Mouse (Mus musculus) urinary bladder, postnatal 4 days (tissue): Measurements from ENCODE around the gene Fam185a.
A peak's percentile ranks its signal among the peaks of the same experiment; 100 is the strongest.

Source experiments
- DNase-seq, 2 experiments: peaks; one replicate each; pipeline ENCODE4 v3.0.0; 2021 to 2022; ENCODE audit warnings: low spot score in 2 of 2

Gene Fam185a

GRCm38 (mm10) chr5:21424614-21425602 is at the start of gene Fam185a, which contains the start of gene Ccdc146:
Gene Fam185a, plus strand, starts transcription at chr5:21424958.
Gene Ccdc146, minus strand, starts transcription at chr5:21424677.
- peak; percentile 86 to 88 for DNase-seq

DNA sequence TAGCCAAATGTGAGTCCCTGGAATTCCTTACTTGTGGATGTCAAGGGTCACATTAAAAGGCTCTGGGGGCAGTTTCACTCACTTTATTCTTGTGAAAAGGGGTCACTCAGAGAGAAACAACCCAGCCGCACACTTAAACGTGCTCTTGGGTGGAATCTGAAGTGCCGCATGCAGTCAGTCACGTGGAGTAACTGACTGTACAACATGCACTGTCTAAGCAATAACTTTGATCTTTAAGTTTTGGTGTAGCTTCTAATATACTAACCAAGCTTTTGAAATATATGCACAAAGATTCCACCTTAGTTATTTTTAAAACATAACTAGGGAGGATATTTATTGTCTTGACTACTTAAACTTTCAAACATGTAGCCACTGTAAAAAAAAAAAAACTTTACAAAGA is 47.8 kb upstream of the Fam185a start:
- DNase-seq, result no peak

DNA sequence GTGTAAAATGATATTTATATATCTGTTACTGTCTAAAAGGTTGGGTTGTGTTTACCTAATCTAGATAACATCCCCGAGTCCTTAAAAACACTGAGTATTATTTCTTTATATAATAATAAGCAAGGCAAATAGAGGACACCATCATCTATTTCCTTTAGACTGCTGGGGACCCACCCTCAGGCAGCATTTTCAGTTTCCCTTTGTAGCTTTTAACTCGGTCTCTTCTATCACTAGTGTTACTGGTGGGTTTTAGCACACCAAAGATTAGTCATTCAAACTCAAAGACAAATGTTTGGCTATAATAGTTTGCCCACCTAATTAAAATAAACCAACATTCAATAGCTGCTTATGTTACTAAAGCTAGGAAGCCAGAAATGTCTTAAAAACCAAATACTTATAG is 46.4 kb upstream of the Fam185a start:
- no peak for DNase-seq

- DNase-seq, result no peak
Observed at GRCm38 (mm10) chr5:21381986-21382385, 42.8 kb upstream of the Fam185a start.

- DNase-seq, result no peak
Observed at GRCm38 (mm10) chr5:21382678-21383077, 42.1 kb upstream of the Fam185a start.

DNA sequence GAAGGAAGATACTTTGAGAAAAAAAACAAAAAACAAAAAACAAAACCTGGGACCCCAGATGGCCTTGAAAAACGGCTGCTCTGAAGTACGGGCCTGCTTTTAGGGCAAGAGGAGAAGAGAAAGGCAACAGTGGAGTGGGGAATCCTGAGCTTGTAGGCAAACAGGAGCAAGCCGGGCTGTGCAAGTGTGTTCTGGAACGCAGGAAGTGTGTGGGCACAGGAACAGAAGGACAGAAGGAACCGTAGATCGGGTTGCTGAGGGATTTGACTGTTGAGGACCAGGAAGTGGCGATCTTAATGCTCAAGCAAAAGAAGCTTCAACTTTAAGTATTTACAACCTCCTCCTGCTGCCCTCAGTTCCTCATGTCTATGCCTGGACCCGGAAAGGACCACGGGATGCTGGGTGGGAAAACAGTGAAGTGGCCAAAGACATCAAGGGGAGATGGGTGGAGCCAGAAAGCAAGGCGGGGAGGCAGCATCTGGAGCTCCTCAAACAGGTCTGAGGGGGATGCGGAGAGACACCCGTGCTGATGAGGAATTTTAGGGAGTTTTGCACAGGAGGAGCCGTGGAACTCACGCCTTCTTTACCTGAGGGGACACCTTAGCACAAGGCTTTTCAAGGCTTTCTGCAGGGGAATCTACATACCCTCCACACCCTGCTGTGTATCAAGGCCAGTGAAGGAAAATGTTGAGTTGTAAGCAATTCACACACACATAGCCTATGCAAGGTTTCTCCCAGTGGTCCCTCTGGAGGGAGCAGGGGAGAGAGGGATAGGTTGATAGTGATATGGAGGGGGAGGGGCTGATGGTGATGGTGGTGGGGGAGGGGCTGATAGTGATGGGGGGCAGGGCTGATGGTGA is 41.1 kb upstream of the Fam185a start:
- DNase-seq, result peak in 1 of 2 experiments; percentile 20

DNA sequence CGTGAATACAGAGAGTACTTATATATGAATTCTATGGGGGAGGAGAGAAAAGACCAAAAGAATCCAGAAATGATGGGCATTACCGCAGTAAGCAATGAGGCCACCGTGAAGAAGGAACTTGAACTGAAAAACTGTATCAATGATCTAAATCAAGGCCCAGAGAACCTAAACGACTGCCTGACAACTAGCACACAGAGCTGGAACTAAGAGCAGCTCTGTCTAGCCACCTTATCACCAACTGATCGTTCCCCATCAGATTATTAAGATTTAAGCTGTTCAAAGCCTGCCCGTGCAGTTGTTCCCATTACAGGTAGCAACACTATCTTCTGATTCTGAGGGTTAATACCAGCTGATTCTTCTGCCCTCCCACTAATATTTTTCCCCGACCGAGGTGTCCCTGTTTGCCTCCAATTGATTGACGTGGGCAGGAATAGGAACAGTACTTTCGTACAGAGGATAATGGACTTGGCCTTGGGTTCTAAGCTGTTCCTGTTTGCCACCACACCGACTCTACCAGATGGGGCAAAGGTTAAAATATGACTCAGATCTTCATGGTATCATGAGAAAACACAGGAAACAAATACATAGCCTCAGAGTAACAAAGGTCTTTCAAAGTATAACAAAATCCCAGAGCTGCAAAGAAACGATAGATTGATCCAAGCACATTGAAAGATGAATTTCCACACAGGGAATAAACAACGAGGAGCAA is 40.4 kb upstream of the Fam185a start:
- no peak for DNase-seq

DNA sequence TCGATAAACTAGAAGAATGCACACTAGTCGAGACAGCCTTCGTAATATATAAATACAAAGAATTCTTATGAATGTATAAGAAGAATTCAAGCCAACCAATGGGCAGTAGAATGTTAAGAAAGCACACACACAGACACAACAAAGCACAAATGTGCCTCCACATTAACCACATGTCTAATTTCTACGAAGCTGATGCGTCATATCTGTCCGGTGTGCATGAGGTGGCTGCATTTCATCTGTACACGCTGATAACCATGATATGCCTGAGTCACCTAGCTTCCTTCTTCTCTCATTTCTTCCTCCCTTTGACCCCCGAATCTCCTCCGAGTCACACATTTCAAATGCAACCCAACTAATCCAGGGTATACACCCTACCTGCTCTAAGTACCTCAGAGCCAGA is 39.8 kb upstream of the Fam185a start:
- no peak for DNase-seq

DNA sequence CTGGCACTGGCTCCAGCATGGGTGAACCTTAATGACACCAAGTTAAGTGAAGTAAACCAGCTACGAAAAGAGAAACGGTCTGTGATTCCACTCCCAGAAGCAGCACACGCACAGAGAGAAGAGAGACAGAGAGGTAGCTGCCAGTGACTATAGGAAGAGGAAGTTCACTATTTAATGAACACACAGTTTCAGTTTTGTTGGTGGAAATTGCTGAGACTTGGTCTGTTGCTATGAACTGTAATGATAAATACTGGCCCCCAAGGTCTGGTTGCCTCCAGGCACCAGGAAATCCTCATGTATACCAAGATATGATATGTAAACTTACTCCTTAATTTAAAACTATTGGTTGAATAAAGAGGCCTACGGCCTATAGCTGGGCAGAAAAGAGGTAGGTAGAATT is 38.3 kb upstream of the Fam185a start:
- DNase-seq, result no peak

DNA sequence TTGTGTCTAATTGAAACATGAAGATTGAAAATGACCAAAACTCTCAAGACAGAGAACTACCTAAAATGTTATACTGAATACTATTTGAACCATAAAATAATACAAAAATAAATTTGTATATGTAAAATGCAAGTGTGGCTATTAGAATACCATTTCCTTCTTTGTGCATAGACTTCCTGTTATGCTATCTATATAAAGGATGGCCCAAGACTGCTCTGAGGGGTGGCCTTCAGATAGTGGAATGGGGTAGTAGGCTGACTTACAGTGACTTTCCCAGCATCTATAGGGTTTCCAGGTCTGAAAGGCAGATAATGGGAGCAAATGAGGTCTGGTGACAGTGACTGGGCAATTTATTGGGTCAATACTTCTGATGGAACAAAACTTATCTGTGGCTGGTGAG is 37.4 kb upstream of the Fam185a start:
- DNase-seq, result no peak

DNA sequence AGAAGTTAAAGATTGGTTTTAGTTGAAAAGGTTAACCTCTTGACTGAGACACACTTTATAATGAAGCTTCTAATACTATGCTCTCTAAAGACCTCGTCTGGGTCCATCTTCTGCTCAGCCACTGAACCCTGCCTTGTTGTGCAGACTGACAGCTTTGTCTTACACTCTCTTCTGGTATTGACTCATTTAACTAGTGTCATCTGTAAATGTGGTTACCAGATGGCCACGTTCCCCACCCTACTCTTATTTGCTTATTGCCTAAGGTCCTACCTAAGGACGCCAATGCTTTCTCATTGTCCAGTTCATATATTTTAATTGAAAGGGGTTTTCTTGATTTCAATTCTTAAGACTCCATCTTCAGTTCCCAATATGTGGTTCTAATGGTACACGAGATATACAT is 35.9 kb upstream of the Fam185a start:
- DNase-seq, result no peak

GRCm38 (mm10) chr5:21391616-21392384 is 33.0 kb upstream of the Fam185a start:
- DNase-seq, result no peak

DNA sequence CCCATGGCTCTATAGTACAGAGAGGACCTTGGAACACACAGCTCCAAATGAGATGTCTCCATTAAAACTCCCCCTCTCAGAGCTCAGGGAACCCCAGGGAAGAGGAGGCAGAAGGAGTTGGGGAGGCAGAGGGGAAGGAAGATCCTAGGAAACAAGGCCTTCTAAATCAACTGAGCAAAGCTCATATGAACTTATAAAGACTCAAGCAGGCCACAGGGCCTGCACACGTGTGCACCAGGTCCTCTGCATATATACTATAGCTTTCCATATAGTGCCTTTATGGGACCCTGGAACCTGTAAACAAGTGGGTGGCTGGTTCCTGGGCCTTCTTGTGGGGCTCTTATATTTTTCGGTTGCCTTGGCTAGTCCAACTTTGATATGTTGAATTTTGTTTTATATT is 30.2 kb upstream of the Fam185a start:
- no peak for DNase-seq

- no peak for DNase-seq
Observed at GRCm38 (mm10) chr5:21395205-21395840, 29.4 kb upstream of the Fam185a start.

GRCm38 (mm10) chr5:21411261-21411666 is 13.5 kb upstream of the Fam185a start:
- DNase-seq, result no peak

DNA sequence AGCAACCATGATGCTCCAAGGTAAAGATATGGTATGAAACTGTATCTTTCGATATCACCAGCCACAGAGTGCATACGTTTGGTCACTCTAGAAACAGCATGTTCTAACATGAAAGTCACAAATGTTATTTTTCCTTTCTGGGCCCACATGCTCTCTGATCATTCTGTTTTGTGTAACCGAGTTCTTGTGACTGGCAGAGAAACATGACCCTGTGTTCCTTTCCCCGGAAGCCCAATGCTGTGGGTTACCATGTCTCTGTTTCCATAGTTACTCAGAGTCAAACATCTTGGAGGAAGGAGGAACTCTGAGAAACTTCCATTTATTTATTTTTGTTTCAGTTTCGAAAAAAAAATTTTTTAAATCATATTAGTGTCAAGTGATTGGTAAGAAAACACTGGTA is 12.7 kb upstream of the Fam185a start:
- DNase-seq, result no peak

DNA sequence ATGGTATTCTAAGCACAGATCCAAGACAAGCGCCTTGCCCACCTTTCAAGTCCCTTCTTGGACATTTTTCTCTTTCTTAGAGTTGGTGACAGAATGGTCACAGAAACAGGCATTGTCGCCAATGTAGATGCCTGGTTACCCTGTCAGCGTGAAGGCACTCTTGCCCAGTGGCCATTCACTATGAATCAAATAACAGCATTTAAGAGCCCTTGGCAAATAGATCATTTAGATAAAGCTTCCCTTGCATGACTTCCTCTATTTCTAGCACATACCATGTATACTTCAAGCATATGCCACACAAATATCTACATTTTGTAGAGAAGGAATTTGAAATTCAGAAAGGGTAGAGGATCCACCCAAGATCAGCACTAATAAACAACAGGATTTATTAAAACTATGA is 11.4 kb upstream of the Fam185a start:
- no peak for DNase-seq

- DNase-seq, result no peak
Observed at GRCm38 (mm10) chr5:21414116-21414820, 10.5 kb upstream of the Fam185a start.

DNA sequence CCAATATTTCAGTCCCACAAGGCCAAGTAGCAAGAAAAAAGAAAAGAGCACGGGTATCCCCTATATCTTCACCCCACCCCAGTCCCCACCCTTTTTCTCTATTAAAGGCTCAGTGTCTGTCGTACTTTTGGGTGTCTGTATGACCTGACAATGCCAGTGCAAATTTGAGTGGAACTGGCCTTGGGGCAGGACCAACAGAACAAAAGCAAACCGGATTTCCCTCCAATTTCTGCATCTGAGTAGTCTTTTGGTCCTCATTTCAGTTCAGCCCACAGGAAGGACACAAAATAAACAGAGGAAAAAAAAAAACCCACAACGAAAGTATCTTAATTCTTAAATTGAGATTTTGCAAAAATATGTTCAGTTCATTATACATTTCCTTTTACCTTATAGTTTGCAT is 6.1 kb upstream of the Fam185a start:
- no peak for DNase-seq

DNA sequence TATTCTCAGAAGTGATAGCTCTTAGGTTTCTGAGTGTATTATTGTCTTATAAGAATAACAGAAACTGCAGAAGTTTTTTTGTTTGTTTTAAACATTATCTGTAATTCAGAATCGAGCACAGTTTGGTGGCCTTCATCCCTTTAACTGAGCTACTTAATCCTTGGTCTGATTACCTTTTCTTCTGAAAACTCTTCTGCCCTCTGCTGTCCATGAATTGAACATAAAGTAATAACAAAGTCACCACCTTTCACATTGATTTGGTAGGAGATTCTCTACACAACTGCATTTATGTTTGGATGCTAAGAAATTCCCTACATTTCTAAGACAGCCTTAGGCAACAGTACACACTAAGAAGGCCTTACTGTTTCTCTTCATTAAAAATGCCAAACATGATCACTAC is 4.1 kb upstream of the Fam185a start:
- no peak for DNase-seq
